Mouse (Mus musculus): ENCODE measurements around the gene Plxna2.

DNA sequence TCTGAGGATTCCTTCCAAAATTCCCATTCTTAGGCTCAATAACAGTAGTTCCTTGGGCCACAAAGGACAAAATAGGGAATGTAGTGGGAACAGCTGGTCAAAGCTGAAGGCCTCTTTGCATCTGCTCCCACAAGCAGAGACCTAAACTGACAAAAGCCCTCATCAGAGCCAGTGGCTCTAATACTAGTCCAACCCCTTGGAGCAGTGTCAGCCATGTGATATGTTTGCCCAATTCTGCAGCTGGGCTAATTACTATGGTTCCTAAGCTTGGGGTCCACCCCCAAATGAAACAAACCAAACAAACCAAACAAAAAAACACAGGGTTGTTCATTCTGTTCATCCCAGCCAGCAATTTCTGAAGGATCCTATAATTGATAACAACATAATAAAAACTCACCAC, 217.2 kb downstream of the Plxna2 start:
- TF ChIP-seq CTCF (IDR thresholded peaks at IDR 0.05; ENCODE audit: extremely low read depth, insufficient read length, insufficient replicate concordance, low read depth, low read length) = no peak
- TF ChIP-seq POLR2A (IDR thresholded peaks at IDR 0.05; ENCODE audit: low read depth, low read length) = no peak

Measured in small intestine, adult 2 months (tissue).